Mouse (Mus musculus): Measurements from ENCODE around the gene Edem1.
"Not testable (repeated sequence)": the region's sequence is repeated elsewhere in the genome, so short reads cannot be mapped to it uniquely, and the experiment has no call there.

Gene Edem1

GRCm38 (mm10) chr6:108829386-108830370 is 1.2 kb downstream of the Edem1 start:
- no peak for DNase-seq (ENCODE audit: low spot score)

DNA sequence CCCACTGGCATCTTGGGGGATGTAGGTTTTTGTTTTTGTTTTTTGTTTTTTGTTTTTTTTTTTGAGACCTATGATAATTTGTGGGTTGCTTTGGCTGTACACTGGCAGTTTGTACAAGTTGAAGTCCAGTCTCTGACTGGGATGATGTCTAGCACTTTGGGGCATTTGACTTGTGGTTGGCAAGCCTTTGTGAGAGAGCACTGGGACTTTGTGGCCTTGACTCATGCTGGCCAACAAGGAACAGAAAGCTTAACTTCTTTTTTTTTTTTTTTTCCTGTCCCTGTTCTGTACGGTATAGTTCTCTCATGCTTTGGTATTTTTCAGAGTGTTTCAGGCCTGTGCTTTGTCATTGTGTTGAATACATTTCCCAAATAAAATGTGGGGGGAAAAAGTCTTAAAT is 3.7 kb downstream of the Edem1 start:
- no peak for DNase-seq (ENCODE audit: low spot score)

DNA sequence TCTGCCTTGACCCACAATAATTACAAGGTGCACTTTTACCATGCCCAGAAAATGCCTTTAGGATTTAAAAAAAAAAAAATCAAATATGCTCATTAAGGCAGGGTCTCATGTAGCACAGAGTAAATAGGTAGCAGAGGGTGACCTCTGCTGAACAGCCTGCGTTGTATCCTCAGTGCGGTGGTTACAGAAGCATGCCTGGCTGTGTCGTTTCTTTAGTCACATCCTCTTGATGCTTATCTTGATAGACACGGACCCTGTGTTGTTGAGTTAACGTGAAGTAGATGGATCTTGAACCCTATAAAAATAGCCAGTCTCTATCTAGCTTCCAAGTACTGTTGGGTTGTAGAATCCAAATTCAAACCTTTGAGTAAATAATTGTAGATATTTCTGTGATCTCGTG is 4.5 kb downstream of the Edem1 start:
- no peak for DNase-seq (ENCODE audit: low spot score)

DNA sequence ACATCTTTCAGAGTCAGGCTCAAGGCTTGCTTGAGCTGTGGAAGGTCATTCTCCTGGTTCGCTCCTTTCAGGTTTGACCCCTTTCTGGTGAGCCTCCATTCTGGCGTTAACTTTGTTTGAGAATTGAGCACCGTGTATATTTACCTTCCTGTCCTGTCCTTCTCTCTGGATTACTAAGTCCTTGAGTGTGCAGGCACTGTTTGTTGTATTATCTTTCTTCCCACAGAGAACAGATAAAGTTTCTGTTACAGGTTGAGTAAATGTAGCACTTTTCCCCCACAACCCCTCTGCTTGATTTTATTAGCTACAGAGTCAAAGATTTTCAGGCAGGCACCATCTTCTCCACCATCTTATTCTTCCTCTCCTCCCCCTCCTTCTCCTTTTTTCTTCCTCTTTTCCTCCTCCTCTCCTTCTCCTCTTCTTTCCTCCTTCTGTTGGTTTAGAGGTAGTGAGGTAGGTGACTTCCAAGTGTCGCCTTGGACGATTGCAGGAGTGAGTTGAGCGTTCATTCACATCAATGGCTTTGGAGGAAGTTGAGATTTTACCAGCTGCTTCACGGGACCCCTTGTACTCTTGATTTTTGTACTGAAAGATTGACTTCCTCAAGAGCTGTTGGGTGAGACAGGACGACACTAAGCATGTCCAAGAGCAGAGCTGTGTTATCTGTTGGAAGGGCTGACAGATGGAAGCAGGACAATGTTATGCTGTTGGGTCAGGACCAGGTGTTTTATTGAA is 5.7 kb downstream of the Edem1 start:
- no peak for DNase-seq (ENCODE audit: low spot score)

DNA sequence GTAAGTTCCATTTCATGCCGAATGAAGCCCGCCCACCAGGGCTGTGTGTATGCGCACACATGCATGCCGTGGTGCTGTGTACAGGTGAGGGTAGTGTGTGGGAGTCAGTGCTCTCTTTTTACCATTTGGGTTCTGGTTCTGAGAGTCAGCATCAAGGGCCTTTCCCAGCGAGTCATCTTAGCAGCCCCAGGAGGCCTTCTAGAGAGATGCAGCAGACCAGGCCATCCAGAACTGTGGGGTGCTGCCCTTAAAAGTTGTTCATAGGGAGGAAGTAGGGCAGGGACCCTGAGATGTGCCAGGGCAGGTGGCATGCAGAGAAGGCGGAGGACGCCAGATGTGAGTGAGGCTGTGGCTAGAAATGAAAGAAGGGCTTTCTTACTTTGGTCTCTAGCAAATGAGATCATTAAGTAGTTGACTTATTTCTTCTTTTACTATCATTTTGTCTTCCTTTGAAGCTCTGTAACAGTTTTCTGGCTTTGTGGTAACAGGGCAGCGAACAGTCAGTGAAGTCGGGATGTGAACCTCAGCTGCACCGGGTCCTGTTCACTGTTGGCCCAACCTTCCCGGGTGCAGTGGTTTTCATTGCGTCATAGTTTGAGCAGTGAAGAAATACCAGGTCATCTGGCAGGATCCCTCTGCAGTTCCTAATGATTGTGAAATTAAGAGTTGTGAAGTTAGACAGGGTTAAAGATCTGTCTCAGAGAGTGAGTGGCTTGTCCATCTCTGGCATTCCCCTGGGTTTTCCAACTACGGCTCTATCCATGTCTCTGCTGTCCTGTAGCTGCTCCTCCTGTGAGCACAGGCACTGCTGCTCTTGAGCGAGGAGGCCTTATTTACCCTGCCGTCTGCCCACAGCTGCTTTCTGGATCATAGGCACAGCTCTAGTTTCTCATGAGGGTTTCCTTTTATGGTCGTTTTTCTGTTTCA is 7.6 kb downstream of the Edem1 start:
- DNase-seq (ENCODE audit: low spot score): no peak

- no peak for DNase-seq (ENCODE audit: low spot score)
Observed at GRCm38 (mm10) chr6:108837081-108837480, 8.6 kb downstream of the Edem1 start.

GRCm38 (mm10) chr6:108837958-108838357 is 9.5 kb downstream of the Edem1 start:
- DNase-seq (ENCODE audit: low spot score): no peak

DNA sequence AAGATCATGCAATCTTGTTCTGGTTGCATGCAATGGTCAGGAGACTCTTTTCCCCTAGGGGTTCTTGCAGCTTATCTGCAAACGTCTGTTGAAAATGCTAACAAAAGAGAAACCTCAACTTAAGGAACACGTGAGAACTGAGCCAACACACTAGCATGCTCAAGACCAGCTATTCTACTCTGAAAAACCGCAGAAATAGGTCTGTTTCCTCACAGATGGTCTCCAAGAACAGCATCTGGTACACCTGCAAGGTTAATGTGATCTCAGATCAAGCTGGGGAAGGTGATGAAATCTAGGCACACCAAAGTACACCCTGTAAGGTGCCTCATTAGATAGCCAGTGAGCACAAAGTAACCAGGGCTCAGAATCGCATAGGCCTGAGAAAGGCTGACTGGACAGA is 11.0 kb downstream of the Edem1 start:
- DNase-seq (ENCODE audit: low spot score): no peak

GRCm38 (mm10) chr6:108840861-108841640 is 12.6 kb downstream of the Edem1 start:
- no peak for DNase-seq (ENCODE audit: low spot score)

- no peak for DNase-seq (ENCODE audit: low spot score)
Observed at GRCm38 (mm10) chr6:108843664-108844063, 15.2 kb downstream of the Edem1 start.

GRCm38 (mm10) chr6:108844093-108844492 is 15.7 kb downstream of the Edem1 start:
- DNase-seq (ENCODE audit: low spot score): no peak

DNA sequence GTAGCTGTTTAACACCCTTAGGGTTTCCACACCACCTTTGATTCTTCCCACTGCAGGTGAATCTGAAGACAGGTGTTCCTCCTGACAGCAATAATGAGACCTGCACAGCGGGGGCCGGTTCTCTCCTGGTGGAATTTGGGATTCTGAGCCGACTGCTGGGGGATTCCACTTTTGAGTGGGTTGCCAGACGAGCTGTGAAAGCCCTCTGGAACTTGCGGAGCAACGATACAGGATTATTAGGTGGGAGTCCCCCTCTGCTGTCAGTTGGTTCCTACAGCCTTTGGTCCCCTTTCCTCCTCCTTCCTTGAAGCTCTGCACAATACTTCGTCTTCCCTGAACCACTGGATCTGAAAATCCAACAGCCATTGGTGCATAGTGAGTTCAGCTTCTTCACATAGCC is 16.3 kb downstream of the Edem1 start:
- DNase-seq (ENCODE audit: low spot score): no peak

DNA sequence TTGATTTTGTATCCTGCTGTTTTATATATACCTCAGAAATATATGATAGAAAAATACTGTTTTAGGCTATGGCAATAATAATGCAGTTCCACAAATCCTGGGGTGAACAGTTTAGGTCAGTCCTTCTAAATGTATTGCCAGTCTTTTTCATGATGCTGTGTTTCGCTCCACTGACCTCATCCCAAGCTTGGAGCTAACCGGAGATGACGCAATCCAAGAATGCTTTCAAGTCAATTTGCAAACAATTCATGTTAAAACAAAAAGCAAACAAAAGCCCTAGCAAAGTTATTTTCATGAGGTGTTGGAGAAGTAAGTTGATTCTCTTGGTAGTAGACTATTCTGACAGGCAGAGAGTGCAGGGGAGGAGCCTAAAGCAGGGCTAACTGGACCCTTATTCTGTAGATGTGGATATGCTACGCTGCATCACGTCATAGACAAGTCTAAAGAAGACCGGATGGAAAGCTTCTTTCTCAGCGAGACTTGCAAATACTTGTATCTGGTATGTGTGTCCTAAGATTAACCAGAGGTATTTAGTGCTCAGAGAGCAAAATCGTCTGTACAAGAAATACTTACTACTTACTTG is 23.7 kb downstream of the Edem1 start:
- no peak for DNase-seq (ENCODE audit: low spot score)

DNA sequence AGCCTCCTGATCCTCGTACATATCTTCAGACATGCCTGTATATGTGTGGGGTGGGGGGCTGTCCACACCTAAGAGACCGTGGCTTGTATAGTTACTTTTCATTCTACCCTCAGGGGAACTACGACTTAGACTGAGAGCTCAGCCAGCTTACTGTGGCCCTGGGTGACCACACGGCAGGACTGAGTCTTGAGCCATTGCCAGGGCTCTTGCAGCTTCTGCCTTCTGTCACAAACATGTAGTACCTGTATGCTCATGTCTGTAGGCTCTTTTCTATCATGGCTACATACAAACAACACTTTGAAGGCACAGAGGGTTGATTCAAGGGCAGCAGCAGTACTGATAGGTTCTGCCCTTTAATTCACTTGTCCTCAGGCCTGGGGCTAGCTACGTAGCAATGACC is 24.5 kb downstream of the Edem1 start:
- DNase-seq (ENCODE audit: low spot score): no peak

DNA sequence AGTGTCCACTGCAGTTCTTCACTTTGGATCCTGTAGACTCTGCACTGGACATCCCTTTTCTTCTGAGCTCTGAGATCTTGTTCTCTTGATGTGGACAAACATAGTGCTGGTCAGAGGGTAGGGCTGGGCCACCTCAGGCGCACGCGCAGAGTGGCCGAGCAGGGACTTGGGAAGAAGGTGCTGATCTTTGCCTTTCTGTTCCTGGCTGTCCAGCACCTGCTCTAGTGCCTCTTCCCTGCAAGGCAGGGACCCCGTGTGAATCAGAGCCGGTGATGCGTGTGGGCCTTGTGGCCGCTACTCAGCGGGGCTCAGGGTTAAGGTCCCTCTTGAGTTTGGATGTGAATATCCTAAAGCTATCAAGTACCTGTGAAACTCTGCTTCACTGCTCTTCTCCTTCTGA is 30.1 kb downstream of the Edem1 start:
- DNase-seq (ENCODE audit: low spot score): no peak

DNA sequence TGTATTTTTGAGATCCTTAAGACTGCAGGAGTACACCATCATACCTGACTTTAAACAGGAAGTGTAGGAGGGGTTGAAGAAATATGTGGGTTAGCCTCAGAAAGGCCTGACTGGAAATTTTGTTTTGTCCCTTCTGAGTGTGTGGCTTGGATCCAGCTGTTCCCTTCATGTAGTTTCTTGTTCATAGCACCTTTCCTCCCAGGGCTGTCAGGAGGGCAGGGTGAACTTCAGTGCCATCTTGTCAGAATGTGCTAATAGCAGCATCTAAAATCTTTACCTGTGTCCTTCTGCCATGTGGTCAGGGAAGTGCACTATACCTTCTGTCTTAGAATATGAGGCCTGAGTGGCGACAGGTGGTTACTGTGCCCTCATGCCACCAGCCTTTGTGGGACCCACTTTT is 32.8 kb downstream of the Edem1 start:
- no peak for DNase-seq (ENCODE audit: low spot score)

DNA sequence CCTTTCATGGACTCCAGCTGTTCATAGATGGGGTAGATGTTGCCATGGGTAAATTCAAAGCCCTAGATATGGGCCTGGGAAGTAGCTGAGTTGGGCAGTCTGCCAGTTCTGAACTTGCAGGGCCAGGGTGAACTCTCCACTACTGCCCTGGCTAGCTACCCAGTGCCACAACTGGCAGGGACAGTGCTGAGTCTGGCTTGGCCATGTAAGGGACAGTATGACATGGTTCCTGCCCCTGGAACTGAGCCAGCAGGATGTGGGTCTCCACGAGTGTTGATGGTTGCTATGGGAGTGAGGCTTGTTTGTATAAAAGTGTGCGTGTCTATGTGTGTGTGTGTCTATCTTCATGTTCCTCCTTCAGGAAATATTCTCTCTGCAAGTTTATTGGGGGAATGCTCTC is 34.1 kb downstream of the Edem1 start:
- DNase-seq (ENCODE audit: low spot score): no peak

GRCm38 (mm10) chr6:108866317-108866716 is 37.9 kb downstream of the Edem1 start:
- DNase-seq (ENCODE audit: low spot score): no peak

DNA sequence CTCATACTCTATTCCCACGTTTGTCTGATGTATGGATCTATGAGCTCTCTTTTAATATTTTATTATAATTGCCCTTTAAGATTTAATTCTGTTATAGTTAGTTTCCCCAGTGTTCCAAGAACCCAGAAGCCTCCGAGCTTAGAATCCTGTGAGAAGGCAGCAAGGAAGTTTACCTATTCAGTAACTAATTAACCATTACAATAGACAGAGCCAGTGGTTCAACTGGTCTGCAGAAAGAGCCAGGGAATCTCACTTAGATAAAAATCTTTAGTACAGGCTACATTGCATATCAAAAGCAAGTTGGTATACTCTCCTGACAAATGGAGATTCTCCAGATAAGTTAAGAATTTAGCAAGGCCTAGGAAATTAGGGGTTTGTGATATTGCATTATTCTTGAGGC is 40.6 kb downstream of the Edem1 start:
- DNase-seq (ENCODE audit: low spot score): not testable (repeated sequence)

DNA sequence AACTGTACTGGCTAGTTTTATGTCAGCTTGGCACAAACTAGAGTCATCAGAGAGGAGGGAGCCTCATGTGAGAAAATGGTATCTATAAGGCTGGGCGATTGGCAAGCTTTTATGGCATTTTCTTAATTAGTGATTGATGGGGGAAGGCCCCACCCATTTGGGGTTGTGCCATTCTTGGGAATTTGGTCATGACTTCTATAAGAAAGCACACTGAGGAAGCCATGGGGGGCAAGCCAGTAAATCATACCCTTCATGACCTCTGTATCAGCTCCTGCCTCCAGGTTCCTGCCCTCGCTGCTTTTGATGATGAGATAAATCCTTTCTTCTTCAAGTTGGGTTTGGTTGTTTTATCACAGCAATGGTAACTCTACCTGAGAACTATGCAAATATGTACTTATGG is 42.0 kb downstream of the Edem1 start:
- DNase-seq (ENCODE audit: low spot score): no peak

GRCm38 (mm10) chr6:108871251-108871650 is 42.8 kb downstream of the Edem1 start:
- DNase-seq (ENCODE audit: low spot score): no peak

Measured in ovary, adult 18-20 months (tissue).